Comparison of ENCODE assay signal across 10 mouse cellular contexts in the genomic region with DNA sequence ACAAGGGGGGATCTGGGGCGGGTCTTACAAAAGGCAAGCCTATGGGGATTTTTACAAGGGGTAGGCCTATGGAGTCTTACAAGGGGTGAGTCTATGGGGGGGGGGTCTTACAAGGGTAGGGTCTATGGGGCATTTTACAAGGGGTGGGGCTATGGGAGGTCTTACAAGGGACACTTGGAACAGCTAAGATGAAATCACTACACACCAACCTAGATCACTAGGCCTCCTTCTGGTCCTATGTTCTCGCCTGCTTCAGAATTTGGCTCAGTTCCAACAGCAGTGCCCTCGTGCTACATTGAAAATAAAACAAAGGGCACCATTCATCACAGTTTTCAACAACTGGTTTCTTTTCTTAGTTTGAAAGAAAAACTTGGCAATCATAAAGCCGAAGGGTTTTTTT.
DNase-seq lines count a peak whose midpoint lies in the region; ATAC-seq lines count a peak whose summit lies in the region.
"Had no signal": no experiment of that assay in that cellular context is flagged by ENCODE, and none has a peak within 500 bp of the region (broad histone marks: within the 10 kb centered on the region; RNA-seq: fewer than 3 reads in every experiment).

No protein-coding gene starts in this region.

- H3K27ac ChIP-seq in midbrain, embryonic 11.5 days (ENCODE audit: low read depth, low read length), result no peak overlapping the region
- H3K27ac ChIP-seq in midbrain, embryonic 10.5 days (replicated peaks), result no peak overlapping the region

- H3K36me3 ChIP-seq in midbrain, embryonic 11.5 days (ENCODE audit: control insufficient read depth, insufficient read depth, low read length), result no peaks in the 10 kb centered on the region
- H3K36me3 ChIP-seq in midbrain, embryonic 10.5 days, result no peaks in the 10 kb centered on the region

- H3K4me3 ChIP-seq in midbrain, embryonic 11.5 days (ENCODE audit: low read depth, low read length), result no peak overlapping the region
- H3K4me3 ChIP-seq in midbrain, embryonic 10.5 days, result no peak overlapping the region
- H3K4me3 ChIP-seq: myocyte had no signal

- no peaks in the 10 kb centered on the region for H3K9me3 ChIP-seq in midbrain, embryonic 11.5 days (ENCODE audit: control insufficient read depth, low read length)
- H3K9me3 ChIP-seq in midbrain, embryonic 10.5 days (replicated peaks), result no peaks in the 10 kb centered on the region

- H3K9ac ChIP-seq in midbrain, embryonic 11.5 days (ENCODE audit: low read length), result no peak overlapping the region

- no peaks in the 10 kb centered on the region; the same call in 1 of the 2 replicates for H3K27me3 ChIP-seq in midbrain, embryonic 11.5 days (ENCODE audit: control insufficient read depth, insufficient read depth, low read length)
- peaks cover 25% of the 10 kb centered on the region for H3K27me3 ChIP-seq in midbrain, embryonic 10.5 days (ENCODE audit: low read depth, poor library complexity, severe bottlenecking)

- ATAC-seq in midbrain, embryonic 11.5 days (ENCODE audit: low FRiP score), result peak; percentile 55
- ATAC-seq: Patski had no signal

- no peaks in the 10 kb centered on the region for H3K4me1 ChIP-seq in midbrain, embryonic 11.5 days (ENCODE audit: control insufficient read depth, insufficient read depth, low read length)
- H3K4me1 ChIP-seq in midbrain, embryonic 10.5 days, result no peaks in the 10 kb centered on the region

- no peak overlapping the region for H3K4me2 ChIP-seq in midbrain, embryonic 11.5 days

- WGBS in midbrain, embryonic 11.5 days, result 75% methylated on average over 4 of the region's 4 CpGs
- WGBS in midbrain, embryonic 10.5 days, result 85% methylated on average over 4 of the region's 4 CpGs

- DNase-seq in cerebellum, adult 9-10 months, result peak; percentile 7
- no peak for DNase-seq in cerebellum, adult 8-10 months
- no peak for DNase-seq in midbrain, embryonic 11.5 days (ENCODE audit: low spot score, missing footprints)
- DNase-seq in midbrain, embryonic 10.5 days (ENCODE audit: low spot score), result no peak
- peak; percentile 28 for DNase-seq in kidney, postnatal 10 days
- no peak for DNase-seq in thymus, postnatal 14 days
- no peak for DNase-seq in spleen, postnatal 10 days (ENCODE audit: low spot score in 2 of 2)
- no peak for DNase-seq in frontal cortex, postnatal 14 days (ENCODE audit: low spot score in 2 of 2)

Comparison
In these comparisons a context has a peak if more than half of its experiments do, and no peak if none do; other contexts are left out.
1. DNase-seq: peak in cerebellum, adult 9-10 months (single experiment) and kidney, postnatal 10 days (single experiment); none in cerebellum, adult 8-10 months (single experiment), midbrain, embryonic 11.5 days (single experiment), midbrain, embryonic 10.5 days (single experiment), thymus, postnatal 14 days (single experiment), spleen, postnatal 10 days (0 of 2) and frontal cortex, postnatal 14 days (0 of 2).